Mouse (Mus musculus) cortical plate, adult 2 months (tissue): ENCODE results near the gene Cfap45.

Experiments used
- CTCF ChIP-seq: fragments of 200-500 bp; IDR thresholded peaks from 2 replicates; pipeline ENCODE4 v1.5.1; 2011; ENCODE audit warnings: mild to moderate bottlenecking, control low read depth, low read length; ENCODE audit not compliant: insufficient read depth; ENCODE audit errors: extremely low read depth
- POLR2A ChIP-seq: fragments of 200-500 bp; IDR thresholded peaks from 2 replicates; pipeline ENCODE4 v1.6.1; 2011; ENCODE audit warnings: mild to moderate bottlenecking, low read length, control low read depth; ENCODE audit not compliant: insufficient read depth; ENCODE audit errors: extremely low read depth

DNA sequence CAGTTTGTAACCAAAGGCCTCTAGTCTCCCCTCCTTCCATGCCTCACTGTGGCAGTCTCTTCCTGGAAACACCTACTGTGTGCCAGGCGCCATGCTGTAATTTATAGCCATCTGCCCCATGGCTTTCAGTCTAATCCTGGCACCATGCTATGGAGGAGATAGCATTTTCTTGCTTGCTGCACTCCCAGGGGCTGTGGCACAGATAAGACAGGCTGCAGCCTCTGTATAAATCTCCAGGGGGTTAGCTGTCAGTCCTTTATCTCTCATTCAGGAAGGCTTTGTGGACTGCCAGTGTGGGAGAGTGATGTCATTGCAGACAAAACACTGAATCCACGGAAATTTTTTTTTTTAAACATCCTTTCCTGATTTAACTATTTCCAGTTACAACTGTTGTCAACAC, 12.4 kb upstream of the Cfap45 start:
- TF ChIP-seq CTCF: no peak
- no peak for TF ChIP-seq POLR2A
